17 mouse cellular contexts compared by ENCODE assay signal in genomic region chr17:29303856-29304255, GRCm38 (mm10). TPM values are rescaled to one million over a fixed set of nuclear protein-coding genes. Genes with fewer than 3 reads are reported as not detected.
DNase-seq lines count a peak whose midpoint lies in the region; ATAC-seq and TF ChIP-seq lines count a peak whose summit lies in the region.
"Had no signal": no experiment of that assay in that cellular context is flagged by ENCODE, and none has a peak within 500 bp of the region (broad histone marks: within the 10 kb centered on the region; RNA-seq: fewer than 3 reads in every experiment).

No protein-coding gene starts in this region.

- peak; percentile 41 for ATAC-seq in liver, postnatal 0 days
- no peak for ATAC-seq in embryonic facial prominence, embryonic 12.5 days (ENCODE audit: insufficient number of reproducible peaks, insufficient read depth, low FRiP score, low TSS enrichment)
- no peak for ATAC-seq in erythroblast, adult 5-6 weeks (replicated peaks; ENCODE audit: low FRiP score, poor library complexity, severe bottlenecking)
- ATAC-seq: intestine, postnatal 0 days had no signal

- no peaks in the 10 kb centered on the region for H3K27me3 ChIP-seq in liver, postnatal 0 days (ENCODE audit: insufficient read depth, low read length)
- no peaks in the 10 kb centered on the region for H3K27me3 ChIP-seq in embryonic facial prominence, embryonic 12.5 days
- H3K27me3 ChIP-seq: hindbrain, embryonic 15.5 days; lung, embryonic 15.5 days; neural tube, embryonic 12.5 days had no signal

- H3K4me3 ChIP-seq in liver, postnatal 0 days (ENCODE audit: low read depth, low read length): no peak overlapping the region
- no peak overlapping the region for H3K4me3 ChIP-seq in embryonic facial prominence, embryonic 12.5 days
- H3K4me3 ChIP-seq: hindbrain, embryonic 15.5 days; left cerebral cortex, adult 2 months; lung, embryonic 15.5 days; neural tube, embryonic 12.5 days had no signal

- no peaks in the 10 kb centered on the region for H3K9me3 ChIP-seq in liver, postnatal 0 days (ENCODE audit: low read length)
- H3K9me3 ChIP-seq in embryonic facial prominence, embryonic 12.5 days: no peaks in the 10 kb centered on the region
- H3K9me3 ChIP-seq: hindbrain, embryonic 15.5 days; lung, embryonic 15.5 days; neural tube, embryonic 12.5 days had no signal

- no peak for TF ChIP-seq EP300 in liver, postnatal 0 days (IDR thresholded peaks at IDR 0.05; ENCODE audit: low read depth)

- WGBS in liver, postnatal 0 days (ENCODE audit: insufficient replicate concordance): 46% methylated on average over 3 of the region's 3 CpGs
- WGBS in embryonic facial prominence, embryonic 12.5 days: 67% methylated on average over 3 of the region's 3 CpGs

- peak overlapping the region; percentile 56; the same call in 1 of the 2 replicates for H3K4me2 ChIP-seq in liver, postnatal 0 days (ENCODE audit: low read depth, low read length)
- H3K4me2 ChIP-seq in embryonic facial prominence, embryonic 12.5 days (replicated peaks): no peak overlapping the region
- H3K4me2 ChIP-seq: hindbrain, embryonic 15.5 days; lung, embryonic 15.5 days; neural tube, embryonic 12.5 days had no signal

- peak; percentile 93 for DNase-seq in heart, adult 11 months
- no peak for DNase-seq in heart, postnatal 4 days
- no peak for DNase-seq in liver, postnatal 0 days
- no peak for DNase-seq in liver
- peak; percentile 24 to 39 for DNase-seq in B cell, adult 2 months
- DNase-seq in cerebellum, postnatal 4 days (ENCODE audit: low spot score in 2 of 2): no peak
- DNase-seq: adrenal gland, adult 2 months; cerebellum, adult 2 months; gastrocnemius, postnatal 25 days; right cerebral cortex, postnatal 4 days had no signal

- no peak for TF ChIP-seq CTCF in liver, postnatal 0 days (IDR thresholded peaks at IDR 0.05; ENCODE audit: low read depth)

- peak overlapping the region; percentile 64 for H3K27ac ChIP-seq in liver, postnatal 0 days (ENCODE audit: low read depth)
- H3K27ac ChIP-seq in embryonic facial prominence, embryonic 12.5 days: peak overlapping the region; percentile 64; the same call in 1 of the 2 replicates
- H3K27ac ChIP-seq: hindbrain, embryonic 15.5 days; left cerebral cortex, adult 2 months; lung, embryonic 15.5 days; neural tube, embryonic 12.5 days had no signal

- H3K36me3 ChIP-seq in liver, postnatal 0 days (replicated peaks; ENCODE audit: insufficient read depth, low read length): peaks cover 30% of the 10 kb centered on the region
- peaks cover 27% of the 10 kb centered on the region for H3K36me3 ChIP-seq in embryonic facial prominence, embryonic 12.5 days

- peaks cover 27% of the 10 kb centered on the region for H3K4me1 ChIP-seq in liver, postnatal 0 days (ENCODE audit: insufficient read depth)
- peaks cover 45% of the 10 kb centered on the region for H3K4me1 ChIP-seq in embryonic facial prominence, embryonic 12.5 days

- no peak overlapping the region for H3K9ac ChIP-seq in liver, postnatal 0 days (replicated peaks)
- H3K9ac ChIP-seq in embryonic facial prominence, embryonic 12.5 days: no peak overlapping the region
- H3K9ac ChIP-seq: hindbrain, embryonic 15.5 days; lung, embryonic 15.5 days; neural tube, embryonic 12.5 days had no signal

RNA-seq across cellular contexts. Expression of gene Pi16, which starts 13.6 kb away (rescaled TPM):
- 10 to 100 TPM in 1 of 2 experiments, 1 to 10 TPM in 1; 8.8 to 10.2 TPM for total RNA-seq in heart, postnatal 4 days (2021)
- 2.1 and 2.2 TPM in 2 replicates for polyA plus RNA-seq in liver, postnatal 0 days (2015; fragmentation: Nextera tagmentation; extraction: Ambion mirVana)
- polyA plus RNA-seq in embryonic facial prominence, embryonic 12.5 days (2016; fragmentation: Nextera tagmentation; extraction: Ambion mirVana): 0.49 and 0.59 TPM in 2 replicates
- 4.0 and 5.6 TPM in 2 replicates for total RNA-seq in erythroblast, adult 5-6 weeks (2015; ENCODE audit: low replicate concordance)
- 5.4 and 9.5 TPM in 2 replicates for total RNA-seq in erythroblast, adult 5-6 weeks (2017; ENCODE audit: low replicate concordance)

RNA-seq across cellular contexts. Expression of gene BC004004, which starts 35.3 kb away (rescaled TPM):
- total RNA-seq in heart, postnatal 4 days (2021): 100 to 1,000 TPM; 158 to 161 TPM
- polyA plus RNA-seq in liver, postnatal 0 days (2015; fragmentation: Nextera tagmentation; extraction: Ambion mirVana): 101 and 105 TPM in 2 replicates
- polyA plus RNA-seq in embryonic facial prominence, embryonic 12.5 days (2016; fragmentation: Nextera tagmentation; extraction: Ambion mirVana): 54.9 and 56.5 TPM in 2 replicates
- total RNA-seq in erythroblast, adult 5-6 weeks (2015; ENCODE audit: low replicate concordance): 19.4 and 31.1 TPM in 2 replicates
- 38.9 and 41.0 TPM in 2 replicates for total RNA-seq in erythroblast, adult 5-6 weeks (2017; ENCODE audit: low replicate concordance)

RNA-seq across cellular contexts. Expression of gene Ppil1, which starts 39.9 kb away (rescaled TPM):
- total RNA-seq in heart, postnatal 4 days (2021): 10 to 100 TPM; 39.5 to 39.6 TPM
- polyA plus RNA-seq in liver, postnatal 0 days (2015; fragmentation: Nextera tagmentation; extraction: Ambion mirVana): 36.1 and 42.1 TPM in 2 replicates
- 154 and 162 TPM in 2 replicates for polyA plus RNA-seq in embryonic facial prominence, embryonic 12.5 days (2016; fragmentation: Nextera tagmentation; extraction: Ambion mirVana)
- 13.4 and 20.2 TPM in 2 replicates for total RNA-seq in erythroblast, adult 5-6 weeks (2015; ENCODE audit: low replicate concordance)
- 17.4 and 31.6 TPM in 2 replicates for total RNA-seq in erythroblast, adult 5-6 weeks (2017; ENCODE audit: low replicate concordance)

RNA-seq across cellular contexts. Expression of gene Mtch1, which starts 43.9 kb away (rescaled TPM):
- total RNA-seq in heart, postnatal 4 days (2021): 100 to 1,000 TPM; 358 to 374 TPM
- 49.0 and 57.5 TPM in 2 replicates for polyA plus RNA-seq in liver, postnatal 0 days (2015; fragmentation: Nextera tagmentation; extraction: Ambion mirVana)
- polyA plus RNA-seq in embryonic facial prominence, embryonic 12.5 days (2016; fragmentation: Nextera tagmentation; extraction: Ambion mirVana): 420 and 454 TPM in 2 replicates
- 19.2 and 28.0 TPM in 2 replicates for total RNA-seq in erythroblast, adult 5-6 weeks (2015; ENCODE audit: low replicate concordance)
- total RNA-seq in erythroblast, adult 5-6 weeks (2017; ENCODE audit: low replicate concordance): 19.1 and 31.1 TPM in 2 replicates

RNA-seq across cellular contexts. Expression of gene Fgd2, which starts 56.9 kb away (rescaled TPM):
- 1 to 10 TPM; 2.1 to 2.8 TPM for total RNA-seq in heart, postnatal 4 days (2021)
- 6.3 and 8.9 TPM in 2 replicates for polyA plus RNA-seq in liver, postnatal 0 days (2015; fragmentation: Nextera tagmentation; extraction: Ambion mirVana)
- 9.2 and 9.3 TPM in 2 replicates for polyA plus RNA-seq in embryonic facial prominence, embryonic 12.5 days (2016; fragmentation: Nextera tagmentation; extraction: Ambion mirVana)
- 3.3 TPM in 2 replicates for total RNA-seq in erythroblast, adult 5-6 weeks (2015; ENCODE audit: low replicate concordance)
- total RNA-seq in erythroblast, adult 5-6 weeks (2017; ENCODE audit: low replicate concordance): 2.5 and 4.3 TPM in 2 replicates

Comparison
In these comparisons a context has a peak if more than half of its experiments do, and no peak if none do; other contexts are left out.
1. DNase-seq: peak in heart, adult 11 months (single experiment) and B cell, adult 2 months (2 of 2); none in heart, postnatal 4 days (single experiment), liver, postnatal 0 days (single experiment), liver (single experiment) and cerebellum, postnatal 4 days (0 of 2).